Mouse (Mus musculus) lung, adult 2 months (tissue): ENCODE results near the gene Elf5. TPM values are rescaled to one million over a fixed set of nuclear protein-coding genes. Genes with fewer than 3 reads are reported as not detected.

Experiments
- DNase-seq: peaks from one replicate; pipeline ENCODE4 v3.0.0; 2022
- H3K4me1 ChIP-seq: fragments of 200-500 bp; 2 replicates; pipeline ENCODE4 v1.6.1; 2011; ENCODE audit warnings: low read length; ENCODE audit not compliant: control insufficient read depth, insufficient read depth
- H3K4me3 ChIP-seq: fragments of 200-500 bp; replicated peaks from 2 replicates; pipeline ENCODE3; 2011; ENCODE audit warnings: low read depth, mild to moderate bottlenecking, control low read depth, low read length; ENCODE audit errors: extremely low read depth
- CTCF ChIP-seq: fragments of 200-500 bp; IDR thresholded peaks from 2 replicates; pipeline ENCODE4 v1.5.1; 2011; ENCODE audit warnings: mild to moderate bottlenecking, low read length, control low read depth; ENCODE audit not compliant: insufficient read depth
- POLR2A ChIP-seq: fragments of 200-500 bp; IDR thresholded peaks from 2 replicates; pipeline ENCODE4 v1.6.1; 2011; ENCODE audit warnings: low read depth, mild to moderate bottlenecking, control low read depth, low read length, borderline replicate concordance; ENCODE audit errors: extremely low read depth
- WGBS: fragments of 180-500 bp; shearing (Covaris S2); methylation state at CpG from one replicate; pipeline ENCODE4 v1.1.7; 2018; 5-methylcytosine and 5-hydroxymethylcytosine counted together
- polyA plus RNA-seq: library from polyadenylated mRNA; depleted of rRNA; stranded (reverse); fragments of >200 nt; gene quantifications from 2 replicates; pipeline ENCODE4 v1.2.3, GENCODE M21; 2012

The Elf5 gene
- polyA plus RNA-seq, 1 experiment, result 55.4 TPM

- DNase-seq, result no peak
- Histone ChIP-seq H3K4me1 (no peaks in the 10 kb centered on the region; the same call in 1 of the 2 replicates), H3K4me3 (no peak overlapping the region)
- WGBS, result 50% methylated on average over 1 of the region's 1 CpGs
- TF ChIP-seq POLR2A (no peak), CTCF (no peak)
These were observed 19.2 kb downstream of the Elf5 start for GRCm38 (mm10) chr2:103430712-103431111.

- H3K4me3 ChIP-seq, result no peak overlapping the region
- DNase-seq, result no peak
- no peak for TF ChIP-seq CTCF
- 0 out of 2 replicates have a peak, but pooled peaks have one; percentile 8 for TF ChIP-seq POLR2A
- WGBS, result 39% methylated on average over 8 of the region's 8 CpGs
- H3K4me1 ChIP-seq, result peaks cover 2% of the 10 kb centered on the region
These were observed 21.3 kb downstream of the Elf5 start for GRCm38 (mm10) chr2:103432695-103433275.

- TF ChIP-seq POLR2A (no peak), CTCF (no peak)
- Histone ChIP-seq H3K4me1 (peaks cover 2% of the 10 kb centered on the region), H3K4me3 (no peak overlapping the region)
- WGBS, result 62% methylated on average over 2 of the region's 2 CpGs
- DNase-seq, result peak; percentile 65
These were observed 23.6 kb downstream of the Elf5 start for GRCm38 (mm10) chr2:103435110-103435509.

GRCm38 (mm10) chr2:103436534-103436933 lies 25.0 kb downstream of the Elf5 start:
- WGBS, result 29% methylated on average over 5 of the region's 5 CpGs
- Histone ChIP-seq H3K4me3 (no peak overlapping the region), H3K4me1 (peaks cover 2% of the 10 kb centered on the region)
- TF ChIP-seq CTCF (no peak), POLR2A (no peak)
- DNase-seq, result no peak

- Histone ChIP-seq H3K4me1 (peaks cover 2% of the 10 kb centered on the region; the same call in 1 of the 2 replicates), H3K4me3 (no peak overlapping the region)
- 89% methylated on average over 11 of the region's 11 CpGs for WGBS
- no peak for DNase-seq
- TF ChIP-seq POLR2A, result no peak
- TF ChIP-seq CTCF, result no peak
These were observed 27.7 kb downstream of the Elf5 start for GRCm38 (mm10) chr2:103439071-103439622.

GRCm38 (mm10) chr2:103439710-103440109 lies 28.2 kb downstream of the Elf5 start:
- WGBS, result 10% methylated on average over 12 of the region's 12 CpGs
- Histone ChIP-seq H3K4me3 (no peak overlapping the region), H3K4me1 (peaks cover 2% of the 10 kb centered on the region; the same call in 1 of the 2 replicates)
- TF ChIP-seq POLR2A, result no peak
- peak; percentile 87 for TF ChIP-seq CTCF
- DNase-seq, result peak; percentile 70

GRCm38 (mm10) chr2:103445776-103446175 lies 34.3 kb downstream of the Elf5 start:
- peak; percentile 53 for DNase-seq
- peaks cover 2% of the 10 kb centered on the region; the same call in 1 of the 2 replicates for H3K4me1 ChIP-seq
- H3K4me3 ChIP-seq, result no peak overlapping the region
- TF ChIP-seq POLR2A (no peak), CTCF (peak; percentile 55; the same call in 1 of the 2 replicates)
- 59% methylated on average over 6 of the region's 6 CpGs for WGBS

- Histone ChIP-seq H3K4me1 (peaks cover 2% of the 10 kb centered on the region; the same call in 1 of the 2 replicates), H3K4me3 (no peak overlapping the region)
- no peak for DNase-seq
- WGBS, result 79% methylated on average over 6 of the region's 6 CpGs
- TF ChIP-seq CTCF (no peak), POLR2A (no peak)
These were observed 34.8 kb downstream of the Elf5 start for GRCm38 (mm10) chr2:103446326-103446725.

- TF ChIP-seq CTCF (no peak), POLR2A (no peak)
- WGBS, result 37% methylated on average over 14 of the region's 14 CpGs
- no peak overlapping the region for H3K4me3 ChIP-seq
- DNase-seq, result no peak
- H3K4me1 ChIP-seq, result peaks cover 2% of the 10 kb centered on the region; the same call in 1 of the 2 replicates
These were observed 37.6 kb downstream of the Elf5 start for GRCm38 (mm10) chr2:103448947-103449560.
